Mouse (Mus musculus) bone marrow macrophage, adult 2 months (primary cell): Measurements from ENCODE around the gene Ppm1h.

Source experiments
- CTCF ChIP-seq: IDR thresholded peaks from 2 replicates; pipeline ENCODE4 v1.5.1; 2012; ENCODE audit warnings: low read depth, mild to moderate bottlenecking, low read length, moderate library complexity
- POLR2A ChIP-seq: IDR thresholded peaks from 2 replicates; pipeline ENCODE4 v1.6.1; 2012; ENCODE audit warnings: mild to moderate bottlenecking, low read depth, low read length, borderline replicate concordance

DNA sequence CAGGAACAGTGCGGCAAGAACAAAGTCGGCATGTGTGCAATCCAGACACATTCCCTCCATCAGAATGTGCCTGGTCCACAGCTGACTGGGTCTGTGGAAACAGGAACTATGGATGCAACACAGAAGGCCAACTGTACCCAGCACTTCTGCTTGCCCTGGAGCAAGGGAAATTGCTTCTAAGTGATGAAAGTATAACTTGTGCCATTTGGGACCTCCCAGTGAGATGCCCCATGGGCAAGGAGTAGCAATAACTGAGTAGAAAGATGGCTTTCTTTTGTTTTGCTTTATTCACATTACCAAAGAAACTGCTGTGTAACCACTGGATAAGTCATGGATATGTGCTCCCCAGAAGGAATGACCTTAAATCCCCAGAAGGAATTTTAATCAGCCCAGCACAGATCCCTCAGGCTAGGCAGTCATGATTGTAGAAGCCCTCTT is 169.5 kb downstream of the Ppm1h start:
- TF ChIP-seq POLR2A (no peak), CTCF (no peak)
